Mouse (Mus musculus) megakaryocyte-erythroid progenitor cell, adult 5 weeks (primary cell): ENCODE data around the gene Klhl32. TPM values are rescaled to one million over a fixed set of nuclear protein-coding genes. Genes with fewer than 3 reads are reported as not detected.

Experiments
- polyA plus RNA-seq: library from polyadenylated mRNA; stranded (reverse); fragments of >175 nt; gene quantifications from 2 replicates; pipeline ENCODE4 v1.2.3, GENCODE M21; 2012

The Klhl32 gene
- polyA plus RNA-seq, result not detected in 2 replicates

GRCm38 (mm10) chr4:24850401-24851325, at the start of gene Klhl32:
Gene Klhl32, minus strand, starts transcription at chr4:24851124.

DNA sequence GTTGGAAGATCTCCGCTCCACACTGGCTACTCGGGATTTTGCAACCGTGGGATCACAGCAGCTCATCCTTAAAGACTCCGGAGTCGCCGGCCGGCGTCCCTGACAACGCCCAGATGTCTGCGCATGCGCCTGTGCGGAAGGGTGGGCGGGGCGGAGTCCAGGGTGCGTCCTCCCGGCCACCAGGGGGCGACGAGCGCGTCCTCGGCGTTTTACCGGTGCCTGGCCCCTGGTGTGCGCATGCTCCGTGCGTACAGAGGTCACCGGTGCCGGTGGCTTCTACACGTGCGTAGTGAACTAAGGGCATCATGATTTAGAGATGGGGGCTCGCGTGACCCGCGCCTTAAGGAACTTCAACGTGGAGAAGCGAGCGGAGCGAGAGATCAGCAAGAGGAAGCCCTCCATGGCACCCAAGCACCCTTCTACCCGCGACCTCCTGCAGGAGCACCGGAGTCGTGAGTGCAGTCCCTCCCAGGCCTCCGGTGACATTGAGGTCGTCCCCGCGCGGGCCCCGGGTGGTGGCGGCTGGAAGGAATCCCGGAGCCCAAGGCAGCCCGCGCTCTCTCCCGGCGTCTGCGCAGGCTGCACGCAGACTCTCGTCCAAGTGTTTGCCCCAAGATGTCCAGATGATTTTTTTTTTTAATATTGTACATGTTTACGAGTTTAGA, 47.1 kb upstream of the Klhl32 start, which contains the start of gene Ndufaf4:
TSS of gene Ndufaf4 (plus strand) at position 233 of the 665 bp plus-strand sequence.

Other genes with a start within 250 kb of the Klhl32 start
- gene Ndufaf4, start 47.0 kb upstream of the Klhl32 start, polyA plus RNA-seq, result 13.0 and 15.8 TPM in 2 replicates
- not detected in 2 replicates for gene Gpr63, start 115.3 kb upstream of the Klhl32 start, polyA plus RNA-seq